Mouse (Mus musculus) hindbrain, postnatal 0 days (tissue): ENCODE measurements around the gene Gpr183. TPM values are rescaled to one million over a fixed set of nuclear protein-coding genes. Genes with fewer than 3 reads are reported as not detected.

ENCODE experiments used
- ATAC-seq: fragments of 200-750 bp; cut with Nextera tagmentation; 2 replicates; pipeline ENCODE4 v1.8.0; 2017; ENCODE audit warnings: mild to moderate bottlenecking, moderate TSS enrichment, moderate library complexity
- DNase-seq: peaks from one replicate; pipeline ENCODE4 v3.0.0-alpha.2; 2015; ENCODE audit warnings: low spot score
- H3K27ac ChIP-seq: fragments of 300-500 bp; sonication (generic); 2 replicates; pipeline ENCODE4 v1.5.1; 2014; ENCODE audit warnings: mild to moderate bottlenecking
- H3K27me3 ChIP-seq: fragments of 300-500 bp; sonication (generic); 2 replicates; pipeline ENCODE4 v1.6.1; 2014; ENCODE audit warnings: low read length, mixed read lengths; ENCODE audit not compliant: insufficient read depth
- H3K36me3 ChIP-seq: fragments of 300-500 bp; sonication (generic); 2 replicates; pipeline ENCODE4 v1.6.1; 2014; ENCODE audit warnings: low read length, mixed read lengths; ENCODE audit not compliant: insufficient read depth
- H3K4me1 ChIP-seq: fragments of 300-500 bp; sonication (generic); 2 replicates; pipeline ENCODE4 v1.6.1; 2014; ENCODE audit warnings: antibody characterized with exemption, low read length, mixed read lengths; ENCODE audit not compliant: insufficient read depth
- H3K4me2 ChIP-seq: fragments of 300-500 bp; sonication (generic); 2 replicates; pipeline ENCODE4 v1.6.1; 2014; ENCODE audit warnings: low read depth, mild to moderate bottlenecking, low read length, moderate library complexity, mixed read lengths
- H3K4me3 ChIP-seq: fragments of 300-500 bp; sonication (generic); 2 replicates; pipeline ENCODE4 v1.5.1; 2014; ENCODE audit warnings: low read length
- H3K9ac ChIP-seq: fragments of 300-500 bp; sonication (generic); replicated peaks from 2 replicates; pipeline ENCODE4 v1.6.1; 2014; ENCODE audit warnings: mild to moderate bottlenecking, low read length, moderate library complexity, mixed read lengths
- H3K9me3 ChIP-seq: fragments of 300-500 bp; sonication (generic); 2 replicates; pipeline ENCODE4 v1.6.1; 2016; ENCODE audit warnings: low read length, mixed read lengths
- CTCF ChIP-seq: IDR thresholded peaks from 2 replicates; pipeline ENCODE4 v1.5.1; 2016; ENCODE audit warnings: antibody characterized with exemption, control low read depth, low read depth
- WGBS: fragments of 180-500 bp; shearing (Covaris S2); extraction: QIAGEN DNeasy Blood & Tissue Kit; methylation state at CpG from one replicate; pipeline ENCODE4 v1.1.7; 2014; 5-methylcytosine and 5-hydroxymethylcytosine counted together
- polyA plus RNA-seq: library from polyadenylated mRNA; unstranded; fragments of >200 nt; fragmentation: Nextera tagmentation; extraction: Ambion mirVana; gene quantifications from 2 replicates; pipeline ENCODE4 v1.2.1, GENCODE M21; 2015
- total RNA-seq: library from RNA; depleted of rRNA; stranded (reverse); fragments of >200 nt; gene quantifications from 2 replicates; pipeline ENCODE4 v1.2.3, GENCODE M21; 2014; rRNA removed

The Gpr183 gene
- total RNA-seq (1.3 and 1.5 TPM in 2 replicates), polyA plus RNA-seq (0.56 and 0.58 TPM in 2 replicates)

GRCm38 (mm10) chr14:121964990-121965389 is at the start of gene Gpr183:
Gpr183 (minus strand) TSS chr14:121965195.
- Histone ChIP-seq H3K9ac (no peak within 1 kb of the TSS), H3K27ac (0 out of 2 replicates have a peak within 1 kb of the TSS, but pooled peaks have one; percentile 48), H3K4me3 (no peak within 1 kb of the TSS), H3K27me3 (no peaks in the 10 kb centered on the region), H3K36me3 (no peaks in the 10 kb centered on the region), H3K4me2 (no peak within 1 kb of the TSS), H3K4me1 (no peaks in the 10 kb centered on the region), H3K9me3 (no peaks in the 10 kb centered on the region)
- no peak for DNase-seq
- 59% methylated on average over 6 of the region's 6 CpGs for WGBS
- ATAC-seq, result no peak
- no peak for TF ChIP-seq CTCF

- no peak for ATAC-seq
- 86% methylated on average over 14 of the region's 14 CpGs for WGBS
- Histone ChIP-seq H3K27ac (no peak overlapping the region), H3K4me1 (no peaks in the 10 kb centered on the region), H3K4me3 (no peak overlapping the region), H3K9me3 (no peaks in the 10 kb centered on the region), H3K27me3 (no peaks in the 10 kb centered on the region), H3K36me3 (peaks cover 8% of the 10 kb centered on the region; the same call in 1 of the 2 replicates), H3K4me2 (no peak overlapping the region), H3K9ac (no peak overlapping the region)
- no peak for TF ChIP-seq CTCF
- no peak for DNase-seq
Measured at GRCm38 (mm10) chr14:122013417-122013951, 48.5 kb upstream of the Gpr183 start.

- peaks cover 8% of the 10 kb centered on the region; the same call in 1 of the 2 replicates for H3K36me3 ChIP-seq
- no peaks in the 10 kb centered on the region for H3K4me1 ChIP-seq
- H3K4me3 ChIP-seq, result no peak overlapping the region
- DNase-seq, result no peak
- WGBS, result 84% methylated on average over 13 of the region's 13 CpGs
- no peaks in the 10 kb centered on the region for H3K9me3 ChIP-seq
- no peak for ATAC-seq
- no peaks in the 10 kb centered on the region for H3K27me3 ChIP-seq
- H3K9ac ChIP-seq, result no peak overlapping the region
- no peak overlapping the region for H3K4me2 ChIP-seq
- TF ChIP-seq CTCF, result no peak
- H3K27ac ChIP-seq, result no peak overlapping the region
Measured at GRCm38 (mm10) chr14:122012814-122013213, 47.8 kb upstream of the Gpr183 start.

- WGBS, result 82% methylated on average over 5 of the region's 5 CpGs
- no peak for DNase-seq
Measured at GRCm38 (mm10) chr14:122012193-122012592, 47.2 kb upstream of the Gpr183 start.

GRCm38 (mm10) chr14:122011768-122012167 is 46.8 kb upstream of the Gpr183 start:
- H3K27ac ChIP-seq, result no peak overlapping the region
- no peaks in the 10 kb centered on the region for H3K9me3 ChIP-seq
- no peak for TF ChIP-seq CTCF
- 93% methylated on average over 8 of the region's 8 CpGs for WGBS
- no peaks in the 10 kb centered on the region for H3K4me1 ChIP-seq
- no peak overlapping the region for H3K4me2 ChIP-seq
- DNase-seq (no peak), ATAC-seq (no peak)
- H3K9ac ChIP-seq, result no peak overlapping the region
- H3K36me3 ChIP-seq, result peaks cover 8% of the 10 kb centered on the region; the same call in 1 of the 2 replicates
- no peaks in the 10 kb centered on the region for H3K27me3 ChIP-seq
- no peak overlapping the region for H3K4me3 ChIP-seq

More at GRCm38 (mm10) chr14:122012193-122012592, 47.2 kb upstream of the Gpr183 start:
- Histone ChIP-seq H3K36me3 (peaks cover 8% of the 10 kb centered on the region; the same call in 1 of the 2 replicates), H3K4me3 (no peak overlapping the region), H3K4me1 (no peaks in the 10 kb centered on the region), H3K4me2 (no peak overlapping the region), H3K27ac (no peak overlapping the region), H3K27me3 (no peaks in the 10 kb centered on the region), H3K9ac (no peak overlapping the region), H3K9me3 (no peaks in the 10 kb centered on the region)
- no peak for ATAC-seq
- TF ChIP-seq CTCF, result no peak

- no peak for TF ChIP-seq CTCF
- Histone ChIP-seq H3K27me3 (no peaks in the 10 kb centered on the region), H3K4me2 (no peak overlapping the region), H3K36me3 (peaks cover 8% of the 10 kb centered on the region; the same call in 1 of the 2 replicates), H3K4me3 (no peak overlapping the region), H3K27ac (no peak overlapping the region), H3K9ac (no peak overlapping the region), H3K4me1 (no peaks in the 10 kb centered on the region), H3K9me3 (no peaks in the 10 kb centered on the region)
- ATAC-seq (no peak), DNase-seq (no peak)
- 82% methylated on average over 7 of the region's 7 CpGs for WGBS
Measured at GRCm38 (mm10) chr14:122010301-122010700, 45.3 kb upstream of the Gpr183 start.

- DNase-seq (no peak), ATAC-seq (no peak)
- H3K4me3 ChIP-seq, result no peak overlapping the region
- peaks cover 8% of the 10 kb centered on the region; the same call in 1 of the 2 replicates for H3K36me3 ChIP-seq
- WGBS, result 89% methylated on average over 13 of the region's 13 CpGs
- no peak overlapping the region for H3K9ac ChIP-seq
- H3K4me2 ChIP-seq, result no peak overlapping the region
- no peaks in the 10 kb centered on the region for H3K9me3 ChIP-seq
- TF ChIP-seq CTCF, result no peak
- no peaks in the 10 kb centered on the region for H3K4me1 ChIP-seq
- no peaks in the 10 kb centered on the region for H3K27me3 ChIP-seq
- no peak overlapping the region for H3K27ac ChIP-seq
Measured at GRCm38 (mm10) chr14:122009502-122009901, 44.5 kb upstream of the Gpr183 start.
